Mouse (Mus musculus) embryo, embryonic 11 days (tissue): ENCODE measurements at regions not wholly inside any gene's neighbourhood (a gene's known extent, or its start where the extent isn't known, plus 50 kb on each side); places are given as distances from the start of the nearest gene placed in this dataset.

Source experiments
- DNase-seq: peaks from one replicate; pipeline ENCODE4 v3.0.0-alpha.2; 2015

DNA sequence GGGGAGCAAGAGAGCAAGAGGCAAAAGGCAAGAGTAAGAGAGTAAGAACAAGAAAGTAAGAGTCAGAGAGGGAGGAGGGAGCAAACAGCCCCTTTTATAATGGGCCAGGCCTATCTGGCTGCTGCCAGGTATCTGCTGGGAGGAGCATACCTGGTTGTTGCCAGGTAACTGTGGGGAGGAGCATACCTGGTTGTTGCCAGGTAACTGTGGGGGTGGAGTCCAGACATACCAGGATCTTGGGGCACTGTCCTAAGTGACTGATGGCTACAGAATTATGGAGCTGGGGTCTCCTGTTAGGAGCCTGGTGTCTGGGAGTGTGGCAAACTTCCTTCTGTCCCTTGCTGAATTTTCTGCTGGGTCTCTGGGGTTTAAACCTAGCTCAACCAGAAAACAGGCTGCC, 469.8 kb upstream of the Syt1 start:
- no peak for DNase-seq

DNA sequence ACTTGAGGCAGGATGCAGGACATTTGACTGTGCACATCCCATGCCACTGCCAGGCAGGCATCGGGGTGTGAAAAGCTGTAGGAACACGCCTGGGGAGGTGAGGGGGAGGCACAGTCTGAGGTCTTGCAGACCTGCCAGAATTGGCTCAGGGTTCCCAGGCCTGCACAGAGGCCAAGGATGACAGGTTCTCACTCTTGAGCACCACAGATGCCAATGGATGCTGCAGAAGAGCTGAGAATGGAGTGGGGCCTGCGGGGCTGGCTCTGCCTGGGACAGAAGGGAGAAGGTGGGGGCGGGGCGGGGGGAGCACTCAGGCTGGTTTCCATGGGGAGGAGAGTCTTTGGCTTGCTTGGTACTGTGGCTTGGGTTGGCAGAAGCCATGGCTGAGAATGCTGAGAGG, 469.2 kb upstream of the Syt1 start:
- DNase-seq: no peak

DNA sequence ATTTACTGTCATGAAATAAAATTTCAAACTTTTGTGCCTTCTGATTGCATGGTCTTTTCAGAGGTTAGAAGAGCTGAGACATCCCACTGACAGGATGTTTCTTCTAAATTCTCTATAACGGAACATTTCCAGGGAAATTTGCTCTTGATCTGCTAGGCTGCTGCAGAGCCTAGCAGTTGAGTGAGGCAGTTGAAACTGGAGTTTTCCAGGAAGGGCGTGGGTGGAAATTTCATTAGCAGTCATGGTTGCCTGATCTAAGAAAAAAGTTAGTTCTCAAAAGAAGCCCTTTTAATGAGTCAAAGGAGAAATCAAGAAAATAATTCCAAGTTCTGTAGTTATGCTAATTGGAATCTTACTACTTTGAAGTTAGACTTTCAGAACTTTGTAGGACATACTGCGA, 455.7 kb upstream of the Syt1 start:
- no peak for DNase-seq

DNA sequence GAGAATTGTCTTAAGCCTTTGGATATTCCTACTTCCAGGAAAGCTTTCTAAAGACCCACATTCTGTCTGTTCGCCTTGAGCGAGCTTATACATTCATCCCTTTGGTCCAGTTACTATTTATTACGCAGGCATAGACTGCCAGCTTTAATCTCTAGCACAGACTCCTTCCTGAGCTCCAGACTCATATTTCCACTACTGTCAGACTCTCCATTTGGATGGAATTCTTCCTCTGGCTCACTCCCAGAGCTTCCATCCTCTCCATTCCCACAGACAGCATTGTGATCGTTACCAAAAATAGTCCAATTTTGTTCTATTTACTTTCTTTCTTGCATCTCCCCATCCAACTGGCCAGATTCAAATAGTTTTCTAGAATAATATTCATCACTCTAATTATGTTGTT, 420.3 kb upstream of the Syt1 start:
- DNase-seq: no peak

DNA sequence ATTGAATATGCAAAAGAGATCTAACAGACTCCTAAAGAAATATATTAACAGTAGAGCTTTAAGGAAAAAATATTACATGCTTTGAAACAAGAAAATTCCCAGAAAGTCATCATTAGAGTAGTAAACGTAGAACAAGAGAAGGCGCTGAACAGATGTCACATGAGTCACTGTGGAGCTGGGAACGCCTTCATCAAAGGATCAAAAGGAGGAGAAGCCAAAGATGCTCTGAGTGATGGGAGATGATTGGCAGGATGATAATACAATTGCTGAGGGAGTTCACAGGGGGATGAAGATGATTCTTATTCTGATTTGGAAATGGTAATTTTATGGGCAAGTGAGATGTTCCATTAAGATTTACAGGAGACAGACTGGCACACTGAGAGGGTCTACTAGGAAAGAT, 417.1 kb upstream of the Syt1 start:
- DNase-seq: no peak

DNA sequence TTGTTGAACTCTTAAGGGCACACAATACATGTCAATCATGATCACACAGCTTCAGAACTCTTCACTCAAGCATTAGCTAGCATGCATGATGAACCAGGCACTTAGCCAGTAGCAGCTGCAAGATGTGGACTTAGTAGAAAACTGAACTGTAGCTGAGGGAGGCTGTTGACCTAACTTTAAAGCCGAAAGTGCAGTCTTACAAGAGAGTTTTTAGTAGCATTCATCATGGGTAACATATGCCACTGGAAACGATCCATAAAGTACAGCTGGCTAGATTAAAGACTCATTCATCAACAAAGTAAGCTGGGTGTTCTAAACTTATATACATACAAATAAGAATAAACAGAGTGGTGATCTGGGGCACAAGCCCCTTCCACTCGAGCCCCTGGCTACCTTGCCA, 396.2 kb upstream of the Syt1 start:
- no peak for DNase-seq

DNA sequence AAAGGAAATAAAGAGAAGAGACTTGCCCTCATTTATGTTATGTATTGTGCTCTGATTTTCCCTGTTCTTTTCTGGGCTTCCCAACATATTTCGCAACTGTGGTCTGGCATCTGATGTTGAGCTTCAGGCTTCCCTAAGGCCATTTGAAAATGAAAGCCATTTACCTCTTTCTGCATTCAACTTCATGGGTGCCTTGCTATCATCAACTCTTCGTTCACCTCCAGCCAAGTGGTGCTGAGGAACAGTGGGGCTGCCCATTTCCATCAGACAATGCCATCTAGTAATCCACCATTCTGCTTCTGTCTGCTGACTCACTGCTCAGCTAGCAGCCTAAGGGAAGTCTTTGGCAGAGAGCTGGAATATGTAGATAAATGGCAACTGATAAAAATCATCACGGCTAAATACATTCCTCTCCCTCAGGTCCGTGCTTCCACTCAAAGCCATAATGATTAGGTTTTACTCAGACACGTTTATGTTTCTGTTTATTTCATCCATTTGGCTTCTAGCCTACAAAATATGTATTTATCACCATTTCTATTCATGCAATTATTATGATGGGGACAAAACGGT, 394.4 kb upstream of the Syt1 start:
- no peak for DNase-seq

DNA sequence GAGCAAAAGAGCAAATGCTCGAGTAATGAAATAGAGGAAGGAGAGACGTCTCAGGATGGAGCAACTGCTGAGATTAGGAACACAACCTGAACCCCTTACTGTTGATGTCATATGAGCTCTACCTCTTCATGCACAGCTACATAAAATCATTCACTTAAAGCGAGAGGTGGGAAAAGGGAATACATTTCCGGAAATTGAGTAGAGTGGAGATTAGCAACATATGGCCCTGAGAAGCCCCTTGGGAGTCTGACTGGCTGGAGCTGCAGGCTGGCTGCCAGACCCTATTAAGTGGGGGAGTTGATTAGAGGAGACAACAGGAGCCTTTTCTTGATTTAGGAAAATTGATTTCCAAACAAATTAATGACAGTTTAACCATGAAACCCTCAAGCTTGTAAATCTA, 373.0 kb upstream of the Syt1 start:
- peak; percentile 59 for DNase-seq

DNA sequence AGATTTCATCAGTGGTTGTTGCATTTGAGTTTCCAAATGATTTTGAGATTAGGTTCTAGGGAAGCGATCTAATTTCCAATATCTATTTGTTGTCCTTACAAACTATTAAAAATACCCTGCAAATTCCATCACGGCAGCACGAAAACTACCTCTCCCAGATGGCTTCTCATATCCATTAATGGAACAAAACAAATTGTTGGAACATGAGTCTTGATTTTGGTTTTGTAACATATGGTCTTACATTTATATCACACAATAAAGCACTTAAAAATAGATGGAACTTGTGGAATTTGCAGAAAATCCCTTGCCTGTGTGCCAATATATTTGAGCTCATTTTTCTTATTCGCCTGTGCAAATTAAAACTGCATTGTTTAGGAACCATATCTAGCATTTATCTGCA, 368.1 kb upstream of the Syt1 start:
- DNase-seq: no peak

DNA sequence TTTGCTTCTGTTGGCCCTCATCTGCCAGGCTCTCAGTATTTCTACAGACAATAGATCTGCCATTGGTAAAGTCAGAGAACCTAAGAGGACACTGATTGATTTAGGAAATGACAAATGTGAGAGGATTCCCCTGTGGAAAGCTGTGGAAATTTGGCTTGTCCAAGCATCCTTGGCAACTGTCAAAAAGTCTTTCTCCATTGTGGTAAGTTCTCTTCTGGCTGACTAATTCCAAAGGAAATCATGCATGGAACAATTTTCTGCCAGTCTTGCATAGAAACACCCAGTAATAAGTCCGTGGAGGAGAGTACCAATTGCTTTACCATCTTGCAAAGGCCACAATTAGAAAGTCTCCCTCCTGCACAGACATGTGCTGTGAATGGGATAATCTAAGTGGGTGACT, 349.4 kb upstream of the Syt1 start:
- no peak for DNase-seq

DNA sequence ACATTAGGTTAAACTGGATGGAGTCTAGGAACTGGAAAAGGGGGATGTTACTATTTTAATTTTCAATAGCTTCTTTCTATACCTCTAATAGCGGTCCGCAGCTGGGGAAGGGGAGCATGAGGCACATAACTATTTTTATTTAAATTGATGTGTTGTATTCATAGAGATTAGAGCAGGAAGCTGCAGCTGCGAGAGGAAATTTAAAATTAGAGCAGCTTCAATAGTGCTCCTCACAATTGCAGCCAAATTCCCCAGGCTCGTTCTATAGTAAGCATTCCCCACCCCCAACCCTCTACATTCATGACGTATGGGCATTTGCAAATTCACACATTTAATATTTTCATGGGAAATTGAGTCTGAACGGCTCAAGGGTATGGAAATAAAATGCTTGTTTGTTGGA, 348.0 kb upstream of the Syt1 start:
- DNase-seq: no peak

DNA sequence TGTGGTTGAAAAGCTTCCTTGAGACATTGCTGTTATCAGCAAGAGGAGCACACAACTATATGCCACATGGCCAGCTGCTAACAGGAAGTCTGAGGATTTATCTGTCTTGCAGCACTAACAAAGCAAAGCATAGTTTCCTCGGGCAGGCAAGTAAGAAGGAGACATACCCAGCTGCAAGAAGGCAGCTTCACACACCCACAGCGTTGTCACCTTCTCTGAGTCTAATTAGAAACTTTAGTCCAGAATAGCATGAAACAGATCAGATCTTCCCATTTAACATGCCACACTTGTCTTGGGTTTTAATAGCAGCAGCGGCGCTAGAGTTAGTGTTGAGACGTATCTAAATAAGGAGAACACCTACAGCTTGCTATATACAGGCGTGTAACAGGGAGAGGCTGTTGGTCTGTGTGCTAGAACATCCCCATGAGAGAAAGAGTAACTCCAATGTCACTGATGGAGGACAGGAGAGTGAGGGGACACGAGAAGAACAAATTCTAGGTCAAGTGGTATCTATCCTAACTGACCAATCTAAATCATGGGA, 322.1 kb upstream of the Syt1 start:
- DNase-seq: no peak

DNA sequence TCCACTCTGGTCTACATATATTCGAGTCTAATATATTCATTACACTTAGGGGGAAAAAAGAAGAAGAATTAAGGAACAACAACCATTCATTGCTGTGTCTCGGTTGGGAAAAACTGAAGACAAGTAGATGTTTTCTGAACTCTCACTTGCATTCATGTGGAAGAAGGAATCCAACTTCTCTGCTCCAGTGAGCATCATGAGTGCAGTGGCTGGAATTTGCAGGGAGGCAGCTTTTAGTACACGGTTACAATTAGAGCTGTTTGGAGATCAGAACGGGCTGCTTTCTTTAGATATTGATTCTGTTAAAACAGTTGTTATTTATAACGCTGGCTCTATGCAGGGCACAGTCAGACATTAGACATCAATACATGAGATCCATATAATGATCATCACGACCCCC, 298.5 kb upstream of the Syt1 start:
- no peak for DNase-seq

DNA sequence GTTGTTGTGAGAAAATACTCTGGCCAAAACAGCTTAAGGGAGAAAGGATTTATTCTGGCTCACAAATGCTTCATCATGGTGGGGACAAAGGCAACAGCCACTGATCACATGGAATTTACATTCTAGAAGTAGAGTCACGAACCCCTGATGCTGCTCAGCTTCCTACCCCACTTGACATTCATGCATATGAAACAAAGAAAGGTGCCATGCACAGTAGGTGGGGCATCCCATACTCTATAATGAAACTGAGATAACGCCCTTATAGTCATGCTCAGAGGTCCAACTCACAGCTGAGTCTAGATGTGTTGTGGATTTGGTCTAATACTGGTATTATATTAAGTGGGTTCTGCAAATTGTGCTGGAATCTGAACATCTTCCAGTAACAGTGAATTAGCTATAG, 289.4 kb upstream of the Syt1 start:
- no peak for DNase-seq

DNA sequence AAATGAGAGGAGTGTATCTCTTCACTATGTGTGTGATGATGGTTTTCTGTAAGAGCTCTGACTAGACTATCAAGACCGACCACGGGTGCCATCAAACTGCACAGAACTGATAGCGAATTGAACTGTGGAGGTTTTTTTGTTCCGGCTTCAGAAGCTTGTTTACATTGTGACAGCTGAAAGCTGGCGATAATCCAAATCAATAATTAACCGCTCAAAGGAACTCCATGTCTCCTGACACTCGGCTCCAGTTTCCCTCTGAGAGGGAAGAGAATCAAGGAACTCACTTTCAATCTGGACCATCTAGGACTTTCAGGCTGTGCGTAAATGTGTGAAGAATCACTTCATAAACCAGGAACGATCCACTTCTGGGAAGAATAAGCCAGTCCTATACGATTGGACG, 289.0 kb upstream of the Syt1 start:
- DNase-seq: no peak

DNA sequence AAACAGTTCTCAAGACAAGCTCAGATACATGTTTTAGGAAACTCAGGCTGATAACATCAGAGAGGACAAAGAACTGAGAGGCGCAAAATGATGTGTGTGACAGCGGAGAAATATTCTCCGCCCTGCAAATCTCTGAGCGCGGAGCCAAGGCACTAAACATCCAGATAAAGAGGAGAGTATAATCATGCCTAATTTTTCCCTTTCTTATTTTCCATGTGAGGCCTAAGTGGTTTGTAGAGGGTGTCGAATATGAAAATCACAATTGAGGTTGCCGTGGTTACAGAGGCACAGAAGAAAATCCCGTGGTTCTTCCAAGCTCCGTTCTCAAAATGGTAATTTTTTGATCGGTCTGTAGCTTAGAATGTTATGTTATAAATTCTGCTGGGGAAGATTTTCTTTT, 272.6 kb upstream of the Syt1 start:
- no peak for DNase-seq

DNA sequence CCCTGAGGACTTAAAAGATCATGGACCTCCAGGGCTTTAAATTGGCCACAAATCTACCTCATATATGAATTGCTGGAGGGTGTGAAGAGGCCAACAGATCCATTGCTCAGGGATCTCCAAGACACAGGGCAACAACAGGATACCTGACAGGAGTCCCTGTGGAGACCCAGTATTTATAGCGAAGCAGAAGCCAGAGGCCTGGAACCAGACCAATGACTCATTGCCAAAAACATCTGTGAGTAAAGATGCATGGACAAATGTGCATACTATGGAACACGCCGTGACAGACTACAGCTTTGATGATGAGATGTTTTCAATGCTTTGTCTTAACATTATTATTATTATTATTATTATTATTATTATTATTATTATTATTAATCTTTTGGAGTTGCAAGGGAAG, 239.0 kb upstream of the Syt1 start:
- no peak for DNase-seq

DNA sequence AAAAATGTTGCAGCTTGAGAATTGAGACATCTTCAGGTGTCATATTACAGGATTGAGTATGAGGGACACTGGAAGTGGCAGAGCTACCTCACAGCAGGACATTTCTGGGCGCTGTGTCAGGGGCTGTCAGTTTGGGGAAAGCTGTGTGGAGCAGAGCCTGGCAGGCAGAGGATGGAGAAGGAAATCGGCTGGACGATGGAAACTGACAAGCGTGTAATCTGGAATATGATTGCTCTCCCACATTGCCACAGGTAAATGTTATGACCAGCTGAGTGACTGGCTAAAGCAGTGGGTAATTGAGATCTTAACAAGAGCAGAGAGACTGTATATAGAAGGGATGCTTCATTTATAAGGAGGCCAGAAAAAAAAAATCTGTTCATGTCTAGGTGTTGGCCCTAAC, 235.5 kb upstream of the Syt1 start:
- no peak for DNase-seq

DNA sequence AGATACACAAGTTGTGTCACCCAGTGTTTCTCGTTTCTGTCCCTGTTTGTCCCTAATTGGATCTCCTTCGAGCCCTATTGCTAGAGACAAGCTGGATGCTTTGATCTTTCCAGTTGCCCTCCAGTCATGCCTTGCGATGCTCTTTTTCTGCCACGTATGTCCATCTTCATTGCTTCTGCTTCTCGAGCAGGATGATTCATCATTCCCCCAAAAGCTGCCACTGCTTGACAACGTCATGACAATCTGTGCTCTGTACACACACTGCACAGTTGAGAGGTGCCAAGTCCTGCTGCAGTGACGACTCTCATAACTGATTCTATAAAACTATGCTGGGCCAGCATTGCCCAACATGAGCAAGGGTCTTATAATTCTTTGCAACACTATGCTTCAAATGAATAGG, 226.2 kb upstream of the Syt1 start:
- no peak for DNase-seq

DNA sequence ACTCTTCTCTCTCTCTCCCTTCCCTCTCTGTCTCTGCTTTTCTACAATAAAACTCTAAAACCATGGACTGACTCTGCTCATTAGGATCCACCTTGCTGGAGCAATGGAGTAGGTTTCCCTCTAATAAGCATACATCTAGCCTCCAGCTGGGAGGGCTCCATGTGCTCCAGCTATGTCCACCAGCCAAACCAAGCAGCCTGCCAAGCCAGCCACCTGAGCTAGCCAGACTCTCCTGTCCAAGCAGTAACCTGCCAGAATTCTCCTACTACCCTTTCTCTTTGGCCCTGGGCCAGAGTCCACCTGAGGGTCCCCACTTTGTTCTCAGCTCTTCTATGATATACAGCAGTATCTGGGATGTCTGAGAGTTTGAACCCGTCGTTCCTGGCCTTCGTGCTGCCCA, 216.2 kb upstream of the Syt1 start:
- no peak for DNase-seq

DNA sequence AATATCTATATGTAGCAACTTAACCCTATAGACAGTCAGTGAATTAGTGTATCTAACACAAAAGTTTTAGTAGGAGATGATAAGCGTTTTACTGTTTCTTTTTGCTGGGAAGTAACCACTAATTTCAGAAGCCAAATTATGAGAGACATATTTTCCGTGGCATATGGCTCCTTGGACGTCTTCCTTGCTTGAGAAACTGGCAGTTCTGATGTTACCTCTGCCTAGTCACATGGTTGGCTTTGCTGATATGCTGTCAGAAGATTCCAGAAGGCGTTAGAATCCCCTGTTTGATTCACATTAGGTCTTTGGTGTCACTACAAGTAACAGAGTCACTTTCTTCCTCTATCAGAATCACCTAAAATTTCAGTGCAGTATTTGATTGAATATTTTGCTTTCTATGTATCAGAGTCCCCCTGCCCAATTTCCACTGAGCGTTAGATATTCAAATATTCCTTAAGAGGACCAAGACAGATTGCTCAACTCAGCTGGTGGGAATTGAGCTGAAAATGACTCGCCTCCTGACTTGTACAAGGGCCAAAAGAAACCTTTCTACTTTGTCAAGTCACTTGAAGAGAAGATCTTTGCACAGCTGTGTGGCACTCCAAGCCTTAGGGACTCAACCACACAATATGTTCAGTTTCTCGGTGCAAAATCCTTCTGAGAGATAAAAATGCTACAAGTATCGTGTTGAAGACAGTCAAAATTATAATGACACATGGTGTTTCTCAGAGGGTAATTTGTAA, 178.2 kb upstream of the Syt1 start:
- DNase-seq: no peak

DNA sequence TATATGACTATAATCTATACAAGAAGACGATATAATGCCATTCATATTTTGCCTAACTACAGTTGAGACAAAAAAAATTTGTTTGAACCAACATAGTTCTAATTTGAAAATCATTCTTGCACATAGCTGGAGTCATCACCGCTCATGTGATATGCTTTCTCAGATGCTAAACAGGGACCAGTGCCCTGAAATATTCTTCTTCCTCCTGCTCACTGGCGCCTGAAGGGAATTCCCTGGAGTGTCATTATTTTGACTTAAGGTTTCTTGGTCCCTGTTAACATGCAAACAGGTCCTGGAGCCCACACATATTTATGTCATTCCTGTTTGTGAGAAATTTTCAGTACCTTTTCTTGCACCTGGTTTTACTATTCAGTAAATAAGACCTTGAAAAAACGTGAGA, 177.5 kb upstream of the Syt1 start:
- DNase-seq: peak; percentile 2

DNA sequence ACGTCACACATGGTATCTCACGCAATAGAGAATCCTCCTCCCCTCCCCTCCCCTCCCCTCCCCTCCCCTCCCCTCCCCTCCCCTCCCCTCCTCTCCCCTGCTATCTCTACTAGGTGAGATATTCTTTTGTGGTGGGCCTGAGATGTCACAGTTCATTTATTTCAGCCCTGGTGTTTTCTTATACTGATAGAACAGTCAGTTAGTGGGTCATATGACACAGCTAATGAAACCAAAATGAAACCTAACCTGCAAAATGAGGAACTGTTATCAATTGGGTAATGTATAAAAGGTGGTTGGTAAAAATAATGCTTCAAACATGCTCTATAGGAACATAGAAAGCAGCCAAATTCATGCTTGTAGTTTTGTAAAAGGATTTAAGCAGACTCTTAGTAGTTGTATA, 174.5 kb upstream of the Syt1 start:
- DNase-seq: no peak

DNA sequence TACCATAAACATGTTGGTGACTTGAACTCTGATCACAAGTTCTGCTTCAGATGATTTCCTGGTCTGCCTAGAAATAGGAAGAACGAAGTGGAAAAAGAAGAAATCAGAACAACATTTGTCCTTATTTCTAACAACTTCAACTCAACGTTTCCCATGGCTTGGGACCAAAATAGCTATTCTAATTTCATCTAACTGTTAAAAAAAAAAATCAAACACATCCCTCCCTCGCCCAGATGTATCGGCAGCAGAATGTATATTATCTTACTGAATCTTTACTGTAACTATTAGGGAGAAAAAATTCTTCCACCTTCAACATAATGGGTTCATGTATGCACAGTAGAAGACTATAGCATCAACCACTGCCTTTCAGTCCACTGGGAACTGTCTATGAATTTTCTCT, 169.7 kb upstream of the Syt1 start:
- no peak for DNase-seq

DNA sequence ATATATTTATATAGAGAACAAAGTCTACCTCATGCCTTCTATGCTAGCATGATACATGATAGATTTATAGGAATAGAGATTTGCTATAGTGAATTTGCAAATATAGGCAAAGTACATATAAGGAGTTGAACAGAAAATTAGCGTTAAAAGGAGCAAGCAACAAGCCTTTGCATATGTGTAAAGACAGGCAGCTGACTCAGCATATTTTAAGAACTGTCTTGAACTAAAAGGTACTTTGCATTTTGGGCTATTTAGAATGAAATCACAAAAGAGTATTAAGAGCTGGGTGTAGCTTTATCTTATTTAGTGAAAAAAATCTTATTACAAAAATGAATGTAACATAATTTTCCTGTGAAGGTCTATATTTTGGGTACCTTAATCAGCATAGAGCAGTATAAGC, 149.9 kb upstream of the Syt1 start:
- DNase-seq: no peak
